Mouse (Mus musculus): ENCODE data around the gene Axl. TPM values are rescaled to one million over a fixed set of nuclear protein-coding genes. Genes with fewer than 3 reads are reported as not detected.
A peak's percentile ranks its signal among the peaks of the same experiment; 100 is the strongest.

Axl gene
- polyA plus RNA-seq, 1 experiment from 2014 or later, result 18.1 TPM

DNA sequence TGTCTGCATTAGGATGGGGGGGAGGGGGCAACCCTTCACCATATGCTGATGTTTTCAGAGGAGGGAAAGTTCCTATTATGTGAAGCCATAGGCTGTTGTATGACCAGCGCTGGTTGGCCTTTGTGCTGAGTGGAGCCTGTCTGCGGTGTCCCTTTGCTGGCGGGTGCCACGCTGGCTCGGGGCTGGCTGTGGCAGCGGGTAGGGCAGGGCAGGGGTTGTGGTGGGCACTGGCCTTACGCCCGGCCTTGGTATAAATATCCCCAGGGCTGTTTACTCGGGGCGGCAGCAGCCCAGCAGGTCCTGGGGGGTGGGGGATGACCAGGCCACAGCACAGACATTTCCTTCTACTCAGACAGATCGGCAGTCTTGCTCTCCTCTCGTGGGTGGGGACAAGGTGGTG, 78.5 kb downstream of the Axl start:
- ATAC-seq (ENCODE audit: insufficient read depth), result no peak
- Histone ChIP-seq H3K27ac (replicated peaks) (no peak overlapping the region), H3K9ac (no peak overlapping the region), H3K9me3 (replicated peaks) (no peaks in the 10 kb centered on the region), H3K4me2 (no peak overlapping the region), H3K4me1 (replicated peaks) (peaks cover 61% of the 10 kb centered on the region), H3K4me3 (replicated peaks) (no peak overlapping the region), H3K27me3 (no peaks in the 10 kb centered on the region), H3K36me3 (replicated peaks) (peaks cover 48% of the 10 kb centered on the region)
- WGBS (ENCODE audit: insufficient replicate concordance), result 50% methylated on average over 12 of the region's 12 CpGs

- Histone ChIP-seq H3K36me3 (replicated peaks) (peaks cover 42% of the 10 kb centered on the region), H3K9me3 (replicated peaks) (no peaks in the 10 kb centered on the region), H3K4me3 (replicated peaks) (no peak overlapping the region), H3K9ac (no peak overlapping the region), H3K4me2 (no peak overlapping the region; the same call in 1 of the 2 replicates), H3K27ac (replicated peaks) (peak overlapping the region; percentile 57), H3K27me3 (no peaks in the 10 kb centered on the region), H3K4me1 (replicated peaks) (peaks cover 79% of the 10 kb centered on the region)
- ATAC-seq (ENCODE audit: insufficient read depth), result peak; percentile 8; the same call in 1 of the 2 replicates
- WGBS (ENCODE audit: insufficient replicate concordance), result 58% methylated on average over 15 of the region's 15 CpGs
Observed at GRCm38 (mm10) chr7:25707581-25708292, 80.8 kb downstream of the Axl start.

Small RNA genes within 50 kb of the gene (microRNA-seq; reads per million reads assigned to microRNA genes)
- not detected for gene Gm24865

Other genes with a start within 250 kb of the Axl start
- not detected in 2 replicates for gene Ceacam2, start 248.8 kb downstream of the Axl start, polyA plus RNA-seq (2015; fragmentation: Nextera tagmentation; extraction: Ambion mirVana)
- 0.38 and 0.60 TPM in 2 replicates for gene Erich4, start 172.8 kb downstream of the Axl start, polyA plus RNA-seq (2015; fragmentation: Nextera tagmentation; extraction: Ambion mirVana)
- gene Dmac2, start 169.3 kb downstream of the Axl start, polyA plus RNA-seq (2015; fragmentation: Nextera tagmentation; extraction: Ambion mirVana), result 7.9 and 8.6 TPM in 2 replicates
- 2.7 and 2.8 TPM in 2 replicates for gene B3gnt8, start 162.1 kb downstream of the Axl start, polyA plus RNA-seq (2015; fragmentation: Nextera tagmentation; extraction: Ambion mirVana)
- 30.2 and 39.3 TPM in 2 replicates for gene Bckdha, start 129.7 kb downstream of the Axl start, polyA plus RNA-seq (2015; fragmentation: Nextera tagmentation; extraction: Ambion mirVana)
- gene Exosc5, start 129.5 kb downstream of the Axl start, polyA plus RNA-seq (2015; fragmentation: Nextera tagmentation; extraction: Ambion mirVana), result 46.1 and 50.8 TPM in 2 replicates
- gene Tmem91, start 113.5 kb downstream of the Axl start, polyA plus RNA-seq (2015; fragmentation: Nextera tagmentation; extraction: Ambion mirVana), result 0.96 and 1.0 TPM in 2 replicates
- 19.9 and 23.2 TPM in 2 replicates for gene B9d2, start 107.9 kb downstream of the Axl start, polyA plus RNA-seq (2015; fragmentation: Nextera tagmentation; extraction: Ambion mirVana)
- 5.0 and 6.0 TPM in 2 replicates for gene Tgfb1, start 101.7 kb downstream of the Axl start, polyA plus RNA-seq (2015; fragmentation: Nextera tagmentation; extraction: Ambion mirVana)
- gene Ccdc97, start 69.6 kb downstream of the Axl start, polyA plus RNA-seq (2015; fragmentation: Nextera tagmentation; extraction: Ambion mirVana), result 9.7 and 10.6 TPM in 2 replicates
- 26.8 and 28.0 TPM in 2 replicates for gene Hnrnpul1, start 33.9 kb downstream of the Axl start, polyA plus RNA-seq (2015; fragmentation: Nextera tagmentation; extraction: Ambion mirVana)
- gene Cyp2s1, start 28.2 kb upstream of the Axl start, polyA plus RNA-seq (2015; fragmentation: Nextera tagmentation; extraction: Ambion mirVana), result 0.46 TPM in 2 replicates
- 0.07 TPM in 1 of 2 replicates, not detected in the other for gene Cyp2b10, start 108.9 kb upstream of the Axl start, polyA plus RNA-seq (2015; fragmentation: Nextera tagmentation; extraction: Ambion mirVana)

Data from liver, embryonic 15.5 days (tissue).